Mouse (Mus musculus): Measurements from ENCODE around the gene Grk1. TPM values are rescaled to one million over a fixed set of nuclear protein-coding genes. Genes with fewer than 3 reads are reported as not detected.

The Grk1 gene
- total RNA-seq (2021) = under 1 TPM; 0.14 to 0.20 TPM
- long read RNA-seq, experiment 1 = 0 reads
- long read RNA-seq, experiment 2 = 0 reads

DNA sequence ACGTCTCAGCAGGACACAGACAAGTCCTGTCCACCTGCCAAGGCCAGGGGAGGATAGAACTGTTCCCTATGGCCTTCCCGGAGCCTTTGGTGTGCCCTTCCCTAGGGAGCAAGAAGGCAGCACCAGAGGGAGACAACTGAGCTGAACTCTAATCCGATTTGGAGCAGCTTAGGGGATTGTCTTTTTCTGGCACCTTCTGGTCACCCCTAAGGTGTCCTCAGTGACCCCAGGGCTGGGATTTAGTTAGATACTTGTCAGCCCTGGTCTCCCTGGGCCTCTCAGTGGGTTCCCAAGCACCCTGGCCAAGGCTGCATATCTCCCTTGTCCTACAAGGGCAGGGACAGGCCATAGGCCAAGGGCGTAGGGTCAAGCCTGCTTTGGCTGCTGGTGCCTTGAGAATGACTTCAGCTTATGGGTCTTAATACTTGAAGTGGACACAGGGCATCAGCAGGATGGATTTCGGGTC lies at the start of gene Grk1:
TSS of gene Grk1 (plus strand) at position 416 of the 466 bp plus-strand sequence.
- DNase-seq (ENCODE audit: low spot score in 2 of 2) = no peak

DNA sequence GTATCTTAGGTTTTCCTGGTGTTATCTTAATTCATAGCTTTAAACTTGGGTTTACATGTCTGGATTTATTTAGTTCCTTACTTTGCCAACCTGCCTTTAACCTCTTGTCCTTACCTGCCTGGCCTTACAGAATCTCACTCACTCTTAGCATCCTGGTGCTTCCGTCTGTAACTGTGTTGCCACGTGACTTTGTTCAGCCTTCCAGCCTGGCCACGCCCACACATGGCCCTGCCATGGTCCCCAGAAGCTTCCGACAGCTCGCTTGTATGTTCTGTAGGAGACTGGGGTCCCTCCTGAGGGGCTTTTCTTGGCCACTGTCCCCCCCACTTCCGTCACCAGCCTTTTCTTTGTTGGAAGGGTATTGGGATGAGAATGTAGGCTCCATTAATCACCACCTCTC lies 48.7 kb upstream of the Grk1 start:
- DNase-seq (ENCODE audit: low spot score in 2 of 2) = no peak

DNA sequence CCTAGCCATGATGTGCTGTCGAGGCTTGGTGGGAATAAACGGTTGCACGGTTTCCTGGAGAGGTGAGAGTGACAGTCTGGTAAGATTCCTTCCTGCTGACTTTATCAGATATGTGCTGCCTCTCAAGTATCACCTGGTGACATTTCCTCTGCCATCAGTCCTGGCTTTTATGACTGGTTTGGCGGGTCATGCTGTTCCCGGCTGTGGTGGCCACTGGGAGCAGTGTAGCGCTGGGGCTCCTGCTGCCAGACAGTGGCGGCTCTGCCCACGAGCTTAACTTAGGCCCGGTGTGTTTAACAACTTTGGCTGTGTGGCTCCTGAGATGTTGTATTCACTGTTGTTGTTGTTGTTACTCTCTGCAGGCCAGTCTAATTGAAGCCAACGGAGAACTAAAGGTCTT lies 48.2 kb upstream of the Grk1 start:
- no peak for DNase-seq (ENCODE audit: low spot score in 2 of 2)

DNA sequence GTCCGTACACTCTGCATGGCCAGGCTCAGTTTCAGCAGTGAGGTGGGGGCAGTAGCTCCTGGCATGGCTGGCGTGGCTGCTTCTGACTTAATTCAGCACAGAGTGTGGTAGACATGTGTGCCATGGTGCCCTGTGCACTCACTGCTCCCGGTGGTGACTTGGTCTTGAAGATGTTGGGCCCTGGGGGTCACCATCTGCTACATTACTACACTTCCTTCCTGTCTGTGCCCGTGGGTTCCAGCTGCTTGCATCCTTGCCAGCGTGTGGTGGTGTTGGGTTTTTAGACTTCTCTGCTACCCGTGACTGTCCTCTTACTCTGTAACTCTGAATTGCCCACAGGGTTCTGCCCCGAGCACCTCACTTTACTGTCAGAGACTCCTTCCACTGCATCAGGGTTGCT lies 44.7 kb upstream of the Grk1 start:
- DNase-seq (ENCODE audit: low spot score in 2 of 2) = no peak

DNA sequence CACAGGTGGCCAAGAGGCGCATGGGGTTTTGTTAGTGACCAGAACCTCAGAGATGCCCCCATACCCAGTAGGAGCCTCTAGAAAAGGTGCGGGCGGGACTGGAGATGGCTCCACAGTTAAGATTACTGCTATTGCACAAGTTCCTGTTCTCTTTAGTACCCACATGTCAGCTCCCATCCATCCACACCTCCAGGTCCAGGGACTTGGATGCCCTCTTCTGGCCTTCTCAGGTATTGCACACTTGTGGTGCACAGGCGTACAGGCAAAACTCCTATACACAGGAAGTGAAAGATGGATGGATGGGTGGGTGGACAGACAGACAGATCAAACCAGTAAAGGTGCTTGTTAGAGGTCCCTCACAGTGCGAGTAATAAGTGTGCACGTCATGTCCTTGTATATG lies 43.0 kb upstream of the Grk1 start:
- DNase-seq (ENCODE audit: low spot score in 2 of 2) = no peak

DNA sequence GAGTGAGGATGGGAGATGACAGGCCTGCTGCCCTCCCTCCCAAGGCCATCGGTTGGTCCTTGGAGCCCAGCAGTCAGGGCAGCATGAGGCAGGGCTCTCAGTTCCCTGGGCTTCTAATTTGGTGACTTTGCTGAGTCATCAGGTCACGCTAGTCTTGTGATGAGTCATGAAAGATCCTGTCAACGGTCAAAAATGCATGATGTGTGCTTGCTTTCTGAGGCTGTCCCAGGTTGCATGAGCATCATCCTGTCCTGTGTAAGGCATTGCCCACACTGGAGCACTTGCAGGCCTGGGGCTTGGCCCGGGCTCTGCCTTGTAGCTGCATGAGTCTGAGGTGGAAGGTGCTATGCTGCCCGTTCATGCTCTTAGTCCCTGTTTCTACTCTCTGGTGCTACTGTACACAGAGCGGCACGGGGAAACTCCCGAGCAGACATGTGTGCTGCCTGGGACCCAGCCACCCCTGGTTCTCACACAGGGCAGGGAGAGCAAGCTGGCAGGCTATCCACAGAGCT lies 31.7 kb upstream of the Grk1 start:
- peak in 1 of 2 experiments; percentile 24 for DNase-seq (ENCODE audit: low spot score in 2 of 2)

DNA sequence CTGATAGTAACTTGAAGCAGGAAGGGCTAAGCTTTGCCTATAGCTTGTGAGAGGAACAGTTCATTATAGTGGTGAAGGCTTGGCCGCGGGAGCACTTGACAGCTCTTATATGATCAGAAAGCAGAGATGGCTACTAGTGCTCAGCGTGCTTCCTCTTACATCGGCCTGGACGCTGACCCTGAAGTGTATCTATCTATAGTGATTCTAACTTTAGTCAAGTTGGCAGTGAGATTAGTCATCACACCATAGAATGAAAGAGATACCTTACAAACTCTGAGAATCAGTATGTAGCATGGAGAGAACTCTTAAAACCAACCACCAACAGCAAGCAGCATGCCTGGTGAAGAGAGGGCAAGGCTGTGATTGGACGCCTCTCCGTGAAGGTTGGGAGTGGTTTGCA lies 23.3 kb upstream of the Grk1 start:
- no peak for DNase-seq (ENCODE audit: low spot score in 2 of 2)

DNA sequence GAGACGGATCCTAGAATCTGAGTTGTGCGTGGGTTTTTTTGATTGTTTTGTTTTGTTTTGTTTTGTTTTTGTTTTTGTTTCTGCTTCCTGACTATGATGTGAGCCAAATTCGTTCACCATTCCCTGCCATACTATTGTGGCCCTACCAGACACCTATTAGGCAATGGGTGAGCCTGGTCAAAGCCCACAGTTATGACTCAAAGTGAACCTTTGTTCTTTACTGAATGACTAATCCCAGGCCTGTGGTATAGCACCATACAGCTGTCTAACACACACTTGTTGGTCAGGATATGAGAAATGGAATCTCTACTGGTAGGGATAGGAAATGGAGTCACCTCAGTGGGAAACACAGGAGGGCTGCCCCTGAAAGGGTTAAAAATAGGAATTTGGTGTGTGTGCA lies 22.3 kb upstream of the Grk1 start:
- DNase-seq (ENCODE audit: low spot score in 2 of 2) = no peak

DNA sequence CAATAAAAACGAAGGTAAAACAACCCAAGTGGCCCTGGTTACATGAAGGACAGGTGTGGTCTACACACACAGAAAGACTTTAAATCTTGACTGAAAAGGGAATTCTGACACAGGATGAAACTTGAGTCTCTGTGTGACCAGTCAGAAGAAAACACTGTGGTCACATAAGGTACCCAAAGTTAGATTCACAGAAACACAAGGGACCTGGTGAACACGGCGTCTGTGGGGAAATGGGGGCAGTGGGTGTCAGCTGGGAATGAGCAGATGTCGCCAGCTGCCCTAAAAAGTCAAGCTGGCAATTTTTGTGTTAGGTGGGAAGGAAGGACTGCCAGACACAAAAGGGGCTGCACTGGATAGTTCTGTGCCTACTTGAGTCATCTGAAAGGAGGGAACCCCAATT lies 21.9 kb upstream of the Grk1 start:
- no peak for DNase-seq (ENCODE audit: low spot score in 2 of 2)

DNA sequence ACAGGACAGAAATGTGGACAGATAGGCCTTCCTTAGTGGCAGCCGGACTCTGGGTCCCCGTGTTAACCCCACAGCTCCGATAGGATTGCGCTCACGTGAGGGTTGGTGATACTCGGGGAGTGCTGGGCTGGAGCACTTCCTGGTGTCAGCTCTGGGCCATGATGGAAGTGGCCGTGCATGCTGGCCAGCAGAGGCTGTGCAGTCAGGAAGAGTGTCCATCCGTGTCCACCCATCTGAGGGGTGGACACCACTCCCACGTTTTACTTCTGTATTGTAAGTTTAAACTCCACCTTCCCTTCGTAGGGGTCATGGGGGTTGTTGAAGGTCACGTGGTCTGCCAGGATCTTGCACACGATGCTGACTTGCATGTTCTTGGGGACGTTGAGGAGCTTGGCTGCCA lies 18.5 kb upstream of the Grk1 start:
- DNase-seq (ENCODE audit: low spot score in 2 of 2) = no peak

DNA sequence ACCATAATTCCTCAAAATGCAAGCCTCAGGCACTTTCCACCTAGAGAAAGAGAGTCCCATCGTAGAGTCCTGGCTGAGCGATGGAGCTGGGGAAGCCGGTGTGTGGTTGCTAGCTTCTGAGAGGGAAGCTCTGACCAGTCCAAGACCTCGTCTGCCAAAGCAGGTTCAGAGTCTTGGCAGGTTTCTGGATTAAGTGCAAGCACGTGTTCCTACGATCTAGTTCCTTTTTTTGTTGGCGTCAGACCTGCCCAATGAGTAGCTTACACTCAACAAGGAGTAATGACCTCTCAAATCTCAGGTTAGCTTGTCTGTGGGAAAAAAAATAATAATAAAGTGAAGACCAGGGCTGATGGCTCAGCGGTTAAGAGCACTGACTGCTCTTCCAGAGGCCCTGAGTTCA lies 17.2 kb upstream of the Grk1 start:
- no peak for DNase-seq (ENCODE audit: low spot score in 2 of 2)

DNA sequence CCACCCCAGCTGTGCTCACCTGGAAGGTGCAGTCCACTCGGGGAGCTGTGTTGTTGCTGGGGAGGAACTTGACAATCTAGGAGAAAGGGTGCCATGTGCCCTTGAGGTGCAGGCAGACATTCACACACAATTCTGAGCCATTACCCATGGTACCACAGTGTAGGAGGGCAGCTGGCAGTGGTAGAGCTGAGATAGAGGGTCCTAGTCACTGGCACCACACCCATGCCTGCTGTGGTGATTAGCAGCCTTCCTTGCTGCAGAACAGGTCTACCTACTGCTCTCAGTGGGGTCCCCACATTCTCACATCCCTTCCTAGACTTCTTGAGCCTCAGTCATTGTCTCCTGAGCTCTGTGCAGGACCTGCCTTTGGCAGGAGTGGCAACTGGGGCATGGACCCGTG lies 16.1 kb upstream of the Grk1 start:
- no peak for DNase-seq (ENCODE audit: low spot score in 2 of 2)

DNA sequence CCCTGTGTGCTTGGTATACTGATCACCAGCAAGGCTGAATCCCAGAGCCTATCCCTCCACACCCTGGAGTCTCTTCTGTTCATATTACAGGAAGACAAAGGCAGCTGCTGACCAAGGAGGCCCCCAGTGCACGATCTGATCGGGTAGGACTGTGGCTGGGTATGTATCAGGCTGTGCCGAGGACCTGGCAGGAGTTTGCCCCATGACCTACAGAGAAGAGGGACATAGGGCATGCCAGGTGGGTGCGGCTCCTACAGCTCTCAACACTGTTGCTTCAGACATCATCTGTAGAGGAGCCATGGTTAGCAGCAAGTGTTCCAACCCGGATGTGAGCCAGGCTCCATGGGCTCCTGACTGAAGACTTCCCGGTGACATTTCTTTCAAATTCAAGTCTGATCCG lies 11.0 kb upstream of the Grk1 start:
- DNase-seq (ENCODE audit: low spot score in 2 of 2) = no peak

DNA sequence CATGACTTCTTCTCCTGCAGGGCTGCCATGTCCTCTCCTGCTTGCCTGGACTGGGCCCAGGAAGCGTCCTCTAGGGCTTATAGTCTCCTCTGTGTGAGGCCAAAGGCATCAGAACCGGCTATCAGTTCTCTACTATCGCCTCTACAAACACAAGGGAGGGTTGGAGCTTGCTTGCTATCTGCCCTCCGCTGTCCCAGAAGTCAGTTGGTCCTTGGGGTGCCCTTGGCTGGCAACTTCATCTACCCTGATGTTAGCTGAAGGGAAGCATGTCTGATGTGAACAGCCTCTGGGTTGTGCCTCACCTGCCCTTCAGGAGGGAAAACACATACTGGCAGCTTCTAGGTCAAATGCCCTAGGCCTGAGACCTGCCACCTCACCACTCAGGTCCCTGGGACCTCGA lies 8.2 kb upstream of the Grk1 start, which contains the start of gene Atp4b:
TSS of gene Atp4b (minus strand) at position 101 of the 400 bp plus-strand sequence.
- no peak for DNase-seq (ENCODE audit: low spot score in 2 of 2)

DNA sequence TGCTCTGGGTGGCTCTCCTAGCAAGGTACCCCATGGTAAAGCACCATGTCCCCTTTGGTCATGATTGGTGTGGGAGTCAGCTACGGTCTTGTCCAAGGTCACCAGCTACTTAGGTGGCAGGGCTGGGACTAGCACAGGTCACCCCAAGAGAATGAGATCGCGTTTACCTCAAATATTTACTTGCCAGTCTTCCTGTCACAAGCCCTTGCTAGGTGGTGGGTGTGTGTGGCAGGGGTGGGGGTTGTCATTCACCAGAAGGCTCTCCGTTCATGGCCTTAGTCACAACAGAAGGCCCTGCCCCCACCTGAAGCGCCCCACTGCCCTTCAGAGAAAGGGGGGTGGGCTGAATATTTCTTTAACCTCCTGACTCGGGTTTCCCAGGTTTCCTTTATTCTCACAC lies 1.4 kb upstream of the Grk1 start:
- DNase-seq (ENCODE audit: low spot score in 2 of 2) = no peak

DNA sequence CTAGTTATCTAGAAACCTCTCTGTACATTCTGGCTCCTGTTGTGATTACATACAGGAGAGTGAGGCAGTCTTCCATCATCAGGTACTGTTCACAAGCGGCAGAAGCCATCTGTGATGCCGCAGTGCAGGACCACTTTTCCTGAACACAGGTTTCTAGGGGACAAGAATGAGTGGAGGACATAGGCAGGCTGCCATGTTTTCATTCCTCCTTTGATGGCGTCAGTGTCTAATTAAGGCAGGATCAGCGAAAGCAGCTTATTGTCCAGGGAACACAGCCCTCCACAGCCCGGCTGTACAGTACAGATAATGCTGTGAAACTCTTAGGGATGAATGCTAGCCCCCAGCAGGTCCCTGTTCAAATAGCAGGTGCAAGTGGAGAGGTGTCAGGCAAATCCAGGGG lies 1.1 kb downstream of the Grk1 start:
- no peak for DNase-seq (ENCODE audit: low spot score in 2 of 2)

DNA sequence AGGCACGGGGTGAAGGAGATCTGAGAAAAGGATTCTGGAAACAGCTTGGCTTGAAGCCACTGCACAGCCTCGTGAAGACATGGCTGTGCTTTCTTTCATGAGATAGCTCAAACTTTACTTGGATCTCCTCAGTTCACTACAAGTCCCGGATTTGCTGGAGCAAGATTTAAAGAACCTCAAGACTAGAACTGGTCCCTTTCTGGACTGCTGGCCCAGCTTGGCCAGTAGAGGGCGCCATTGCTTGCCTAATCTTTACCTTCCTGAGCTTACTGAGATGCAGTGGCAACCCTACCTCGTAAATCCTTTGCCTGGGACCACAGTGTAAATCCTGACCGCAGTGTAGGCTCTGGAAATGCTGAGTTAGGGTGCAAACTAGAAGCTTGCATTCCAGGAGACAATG lies 6.7 kb downstream of the Grk1 start:
- DNase-seq (ENCODE audit: low spot score in 2 of 2) = peak; percentile 29 to 32

DNA sequence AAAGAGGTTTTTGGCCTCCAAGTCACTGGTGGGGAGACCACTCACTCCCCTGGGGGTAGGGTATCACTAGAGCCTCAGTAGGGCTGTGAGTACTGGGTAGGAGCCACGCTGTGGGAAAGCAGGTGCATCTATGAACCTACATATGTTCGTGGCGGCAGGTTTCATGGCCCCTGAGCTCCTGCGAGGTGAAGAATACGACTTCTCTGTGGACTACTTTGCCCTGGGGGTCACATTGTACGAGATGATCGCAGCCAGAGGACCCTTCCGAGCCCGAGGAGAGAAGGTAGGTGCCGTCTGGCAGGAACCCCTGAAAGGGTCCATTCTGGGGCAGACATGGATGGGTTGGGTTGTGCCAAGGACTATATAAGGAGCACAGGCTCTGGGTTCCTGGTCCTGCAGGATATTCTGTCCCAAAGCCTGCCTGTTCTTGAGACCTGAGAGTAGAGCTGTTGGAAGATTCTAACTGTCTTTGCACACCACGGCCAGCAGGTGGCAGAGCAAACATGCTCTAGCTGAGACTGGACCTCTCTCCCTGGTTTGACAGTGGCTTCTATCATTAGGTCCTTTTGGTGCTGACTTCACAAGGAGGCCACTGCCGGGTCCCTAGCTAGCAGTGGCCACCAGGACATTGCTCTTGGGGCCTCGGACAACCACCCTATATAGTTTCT lies 8.1 kb downstream of the Grk1 start:
- DNase-seq (ENCODE audit: low spot score in 2 of 2) = peak in 1 of 2 experiments; percentile 20

DNA sequence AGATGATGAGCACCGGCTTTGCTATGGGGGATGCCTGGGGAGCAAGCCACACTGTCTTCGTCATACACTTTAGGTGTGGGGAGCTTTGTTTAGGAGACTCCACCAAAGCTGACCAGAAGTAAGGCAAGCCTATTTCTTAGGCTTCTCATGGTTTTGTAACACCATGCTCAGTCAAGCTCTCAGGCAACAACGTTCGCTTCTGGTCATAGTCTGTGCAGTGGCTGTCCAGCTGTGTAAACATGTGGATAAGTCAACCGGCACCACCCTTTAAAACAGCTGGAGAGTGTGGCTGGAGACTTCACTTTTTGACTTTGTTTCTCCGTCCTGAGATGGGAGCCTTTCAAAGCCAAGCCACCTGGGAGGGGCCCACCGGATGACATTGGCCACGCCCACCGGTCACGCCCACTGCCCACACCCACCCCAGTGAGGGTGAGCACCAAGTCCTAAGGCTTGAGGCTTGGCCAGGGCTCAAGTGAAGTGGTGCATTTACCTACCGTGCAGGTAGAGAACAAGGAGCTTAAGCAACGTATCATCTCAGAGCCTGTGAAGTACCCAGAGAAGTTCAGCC lies 9.0 kb downstream of the Grk1 start:
- no peak for DNase-seq (ENCODE audit: low spot score in 2 of 2)

DNA sequence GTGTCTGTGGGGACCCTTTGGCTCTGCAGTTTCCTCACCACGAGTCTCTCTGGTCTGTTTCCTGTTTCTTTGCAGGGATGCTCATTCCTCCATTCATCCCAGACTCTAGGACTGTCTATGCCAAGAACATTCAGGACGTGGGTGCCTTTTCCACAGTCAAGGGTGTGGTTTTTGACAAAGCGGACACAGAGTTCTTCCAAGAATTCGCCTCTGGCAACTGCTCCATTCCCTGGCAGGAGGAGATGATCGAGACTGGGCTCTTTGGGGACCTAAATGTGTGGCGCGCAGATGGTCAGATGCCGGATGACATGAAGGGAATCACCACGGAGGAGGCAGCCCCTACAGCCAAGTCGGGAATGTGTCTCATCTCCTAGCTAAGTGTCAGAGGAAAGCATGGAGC lies 11.0 kb downstream of the Grk1 start:
- no peak for DNase-seq (ENCODE audit: low spot score in 2 of 2)

DNA sequence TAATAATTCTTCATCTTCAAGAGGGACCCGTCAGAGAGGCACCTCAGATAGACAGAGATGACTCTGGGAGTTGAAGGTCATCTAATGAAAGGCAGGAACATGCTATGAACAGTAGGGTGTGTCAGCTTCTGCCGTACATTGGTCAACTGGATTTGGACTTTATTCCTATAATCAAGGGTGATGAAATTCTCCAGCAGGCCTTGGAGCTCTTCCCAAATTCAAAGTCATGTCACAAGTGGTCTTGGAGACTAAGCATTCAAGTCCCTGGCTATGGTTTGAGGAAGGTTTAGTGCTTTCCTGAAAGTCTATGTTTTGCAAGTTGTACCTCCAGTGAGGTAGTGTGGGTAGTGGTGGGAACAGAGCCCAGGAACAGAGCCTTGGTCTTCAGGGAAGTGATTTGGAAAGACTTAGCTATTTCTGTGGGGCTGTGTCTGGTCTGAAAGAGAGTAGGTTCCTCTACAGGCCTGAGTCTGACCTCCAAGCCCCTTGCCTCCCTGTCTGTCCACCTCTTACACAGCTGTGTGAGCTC lies 14.3 kb downstream of the Grk1 start:
- no peak for DNase-seq (ENCODE audit: low spot score in 2 of 2)

DNA sequence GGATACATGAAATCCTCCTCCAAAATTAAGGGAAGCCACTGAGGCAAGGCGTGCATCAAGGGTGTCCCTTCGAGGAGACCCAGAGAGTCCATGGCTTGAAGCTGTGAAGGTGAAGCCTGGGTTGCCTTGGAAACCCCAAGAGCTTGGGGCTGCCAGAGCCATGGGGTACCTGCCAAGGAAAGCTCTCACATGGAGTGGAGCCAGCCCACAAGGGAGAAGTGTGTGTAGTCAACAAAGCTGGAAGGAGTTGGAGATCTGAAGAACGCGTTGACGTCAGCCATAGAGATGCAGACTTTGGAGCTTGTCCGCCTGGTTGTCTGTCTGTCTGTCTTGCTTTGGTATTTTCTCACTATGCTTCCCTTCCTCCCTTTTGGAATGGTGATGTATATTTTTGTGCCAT lies 16.1 kb downstream of the Grk1 start:
- no peak for DNase-seq (ENCODE audit: low spot score in 2 of 2)

DNA sequence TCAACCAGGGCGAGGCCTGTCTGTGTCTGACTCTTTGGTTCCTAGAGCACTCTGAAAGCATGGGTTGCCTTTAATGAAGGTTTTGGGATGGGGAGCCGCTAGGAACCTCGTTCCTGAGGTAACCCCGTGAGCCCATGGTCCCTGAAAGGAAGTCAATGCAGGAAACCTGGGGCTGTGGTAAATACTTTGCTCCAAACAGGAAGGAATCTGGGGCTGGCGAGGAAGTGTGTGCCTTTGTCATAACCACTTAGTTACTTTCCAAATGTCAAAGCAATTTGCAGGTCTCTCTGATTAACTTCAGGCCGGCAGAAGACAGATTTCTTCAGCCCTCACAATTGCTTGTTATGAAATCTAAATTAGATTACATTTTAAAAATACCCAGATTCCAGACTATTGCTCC lies 22.5 kb downstream of the Grk1 start:
- DNase-seq (ENCODE audit: low spot score in 2 of 2) = no peak

Data from adrenal gland, postnatal 4 days (tissue).